Mouse (Mus musculus) bone marrow, adult 2 months (tissue): Measurements from ENCODE around the gene Col6a6. TPM values are rescaled to one million over a fixed set of nuclear protein-coding genes. Genes with fewer than 3 reads are reported as not detected.
"Not testable (repeated sequence)": the region's sequence is repeated elsewhere in the genome, so short reads cannot be mapped to it uniquely, and the experiment has no call there.

Source experiments
- H3K27ac ChIP-seq: fragments of 200-500 bp; 2 replicates; pipeline ENCODE4 v1.5.1; 2012; ENCODE audit warnings: low read depth, mild to moderate bottlenecking, control low read depth, inconsistent platforms, low read length; ENCODE audit not compliant: control insufficient read depth, poor library complexity, insufficient read depth
- H3K4me1 ChIP-seq: fragments of 200-500 bp; 2 replicates; pipeline ENCODE4 v1.6.1; 2011; ENCODE audit warnings: low read length; ENCODE audit not compliant: control insufficient read depth, insufficient read depth
- H3K4me3 ChIP-seq: fragments of 200-500 bp; replicated peaks from 2 replicates; pipeline ENCODE3; 2011; ENCODE audit warnings: mild to moderate bottlenecking, low read depth, low read length, control low read depth; ENCODE audit not compliant: control insufficient read depth
- CTCF ChIP-seq: fragments of 200-500 bp; IDR thresholded peaks from 2 replicates; pipeline ENCODE4 v1.5.1; 2011; ENCODE audit warnings: low read length, control low read depth; ENCODE audit not compliant: control insufficient read depth, insufficient read depth
- POLR2A ChIP-seq: fragments of 200-500 bp; IDR thresholded peaks from 2 replicates; pipeline ENCODE4 v1.6.1; 2011; ENCODE audit warnings: low read depth, mild to moderate bottlenecking, control low read depth, low read length, borderline replicate concordance; ENCODE audit not compliant: control insufficient read depth
- WGBS: fragments of 180-500 bp; shearing (Covaris S2); methylation state at CpG from one replicate; pipeline ENCODE4 v1.1.7; 2018; 5-methylcytosine and 5-hydroxymethylcytosine counted together
- polyA plus RNA-seq: library from polyadenylated mRNA; stranded (reverse); fragments of >200 nt; gene quantifications from 2 replicates; pipeline ENCODE4 v1.2.4, GENCODE M21; 2011; ENCODE audit warnings: low replicate concordance; ENCODE audit not compliant: missing spikeins, insufficient read depth, insufficient read length

Col6a6 gene
- polyA plus RNA-seq, 1 experiment, result not detected

GRCm38 (mm10) chr9:105847261-105847660 lies 19.3 kb upstream of the Col6a6 start:
- TF ChIP-seq POLR2A (no peak), CTCF (no peak)
- no peaks in the 10 kb centered on the region for H3K4me1 ChIP-seq
- WGBS, result 82% methylated on average over 5 of the region's 5 CpGs
- no peak overlapping the region for H3K4me3 ChIP-seq
- H3K27ac ChIP-seq, result no peak overlapping the region

DNA sequence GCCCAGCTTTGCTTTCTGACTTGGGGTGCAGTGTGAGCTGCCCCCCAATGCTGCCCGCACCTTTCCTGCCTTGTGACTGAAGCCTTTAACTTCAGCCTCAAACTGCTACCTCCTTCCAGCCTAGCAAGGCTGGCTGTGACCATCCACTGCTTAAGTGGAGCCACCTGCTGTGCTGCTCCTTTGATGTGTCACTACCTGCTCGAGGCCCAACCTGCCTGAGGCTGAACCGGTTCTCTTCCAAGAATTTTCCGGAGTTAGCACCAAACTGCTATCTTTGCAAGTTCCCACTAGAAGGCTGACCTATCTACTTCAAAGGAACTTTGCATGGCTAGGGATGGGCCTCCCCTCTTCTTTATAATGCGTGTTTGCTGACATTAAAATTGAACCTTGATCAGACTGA lies 13.4 kb upstream of the Col6a6 start:
- H3K27ac ChIP-seq, H3K4me1 ChIP-seq, H3K4me3 ChIP-seq: not testable (repeated sequence)
- WGBS, result 43% methylated on average over 5 of the region's 5 CpGs

DNA sequence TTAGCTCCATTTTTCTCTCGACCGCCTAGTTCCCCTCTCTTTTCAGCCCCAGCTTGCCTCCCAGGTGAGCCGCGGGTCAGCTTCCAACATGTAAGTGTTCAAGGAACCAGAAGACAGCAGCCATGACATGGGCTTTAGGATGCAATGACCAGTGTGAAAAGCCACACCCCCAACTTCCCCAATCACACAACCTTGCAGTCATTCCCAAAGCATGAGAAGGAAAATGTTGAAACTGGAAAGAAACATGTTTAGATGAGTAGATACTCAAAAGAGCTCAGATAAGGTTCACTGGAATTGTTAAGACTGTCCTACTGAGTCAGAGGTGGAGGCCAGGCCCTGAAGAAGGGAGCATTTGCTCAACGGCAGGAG lies 11.2 kb upstream of the Col6a6 start:
- H3K4me3 ChIP-seq, result no peak overlapping the region
- 86% methylated on average over 5 of the region's 5 CpGs for WGBS
- H3K4me1 ChIP-seq, result no peaks in the 10 kb centered on the region
- no peak overlapping the region for H3K27ac ChIP-seq
- no peak for TF ChIP-seq POLR2A
- no peak for TF ChIP-seq CTCF

DNA sequence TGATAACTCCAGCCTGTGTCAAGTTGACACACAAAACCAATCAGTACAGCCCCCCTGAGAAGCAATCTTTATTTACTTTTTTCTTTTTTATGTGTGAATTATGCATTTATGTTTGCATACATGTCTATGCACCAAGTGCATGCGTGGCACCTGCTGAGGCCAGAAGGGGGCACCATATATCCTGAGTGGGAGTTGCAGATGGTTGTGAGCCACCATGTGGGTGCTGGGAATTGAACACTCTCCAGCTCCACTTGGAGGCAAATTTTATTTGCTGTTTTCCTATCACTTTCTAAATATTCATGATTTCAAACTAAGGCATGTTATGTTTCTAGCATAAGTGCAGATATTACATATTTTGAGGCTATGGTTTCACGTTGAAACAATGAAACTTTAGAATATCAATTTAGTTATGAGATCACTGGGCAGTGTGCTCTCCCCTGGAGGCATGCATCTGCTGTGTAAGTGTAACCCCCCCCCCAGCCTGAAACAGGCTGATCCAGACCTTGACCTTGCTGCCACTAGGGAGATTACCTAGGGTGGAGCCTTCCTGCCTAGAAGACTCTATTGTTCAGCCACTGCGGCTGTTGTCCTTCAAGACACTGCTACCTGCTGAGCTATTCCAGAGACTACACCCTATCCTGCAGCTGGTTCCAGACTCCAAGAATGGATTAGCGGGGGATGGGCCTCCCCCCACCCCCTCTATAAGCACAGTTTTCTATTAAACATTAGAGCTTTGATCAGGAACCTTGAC lies 10.6 kb upstream of the Col6a6 start:
- 81% methylated on average over 4 of the region's 4 CpGs for WGBS
- no peak overlapping the region for H3K4me3 ChIP-seq
- no peak overlapping the region for H3K27ac ChIP-seq
- TF ChIP-seq POLR2A, result no peak
- TF ChIP-seq CTCF, result no peak
- H3K4me1 ChIP-seq, result no peaks in the 10 kb centered on the region

- H3K27ac ChIP-seq, result no peak overlapping the region
- 78% methylated on average over 7 of the region's 7 CpGs for WGBS
- no peak overlapping the region for H3K4me3 ChIP-seq
- no peak for TF ChIP-seq POLR2A
- no peak for TF ChIP-seq CTCF
- no peaks in the 10 kb centered on the region for H3K4me1 ChIP-seq
Observed at GRCm38 (mm10) chr9:105835587-105835986, 7.6 kb upstream of the Col6a6 start.

GRCm38 (mm10) chr9:105834799-105835198 lies 6.8 kb upstream of the Col6a6 start:
- Histone ChIP-seq H3K27ac (no peak overlapping the region), H3K4me3 (no peak overlapping the region), H3K4me1 (no peaks in the 10 kb centered on the region)
- WGBS, result 51% methylated on average over 4 of the region's 4 CpGs
- TF ChIP-seq POLR2A, result no peak
- no peak for TF ChIP-seq CTCF

GRCm38 (mm10) chr9:105831291-105831690 lies 3.3 kb upstream of the Col6a6 start:
- H3K4me1 ChIP-seq, result no peaks in the 10 kb centered on the region; the same call in 1 of the 2 replicates
- 65% methylated on average over 9 of the region's 9 CpGs for WGBS
- TF ChIP-seq POLR2A, result no peak
- no peak for TF ChIP-seq CTCF
- H3K27ac ChIP-seq, result no peak overlapping the region
- no peak overlapping the region for H3K4me3 ChIP-seq

- Histone ChIP-seq H3K4me1 (no peaks in the 10 kb centered on the region; the same call in 1 of the 2 replicates), H3K4me3 (no peak overlapping the region), H3K27ac (no peak overlapping the region)
- WGBS, result 56% methylated on average over 8 of the region's 8 CpGs
- TF ChIP-seq POLR2A (no peak), CTCF (no peak)
Observed at GRCm38 (mm10) chr9:105827076-105827647, 798 bp downstream of the Col6a6 start.

DNA sequence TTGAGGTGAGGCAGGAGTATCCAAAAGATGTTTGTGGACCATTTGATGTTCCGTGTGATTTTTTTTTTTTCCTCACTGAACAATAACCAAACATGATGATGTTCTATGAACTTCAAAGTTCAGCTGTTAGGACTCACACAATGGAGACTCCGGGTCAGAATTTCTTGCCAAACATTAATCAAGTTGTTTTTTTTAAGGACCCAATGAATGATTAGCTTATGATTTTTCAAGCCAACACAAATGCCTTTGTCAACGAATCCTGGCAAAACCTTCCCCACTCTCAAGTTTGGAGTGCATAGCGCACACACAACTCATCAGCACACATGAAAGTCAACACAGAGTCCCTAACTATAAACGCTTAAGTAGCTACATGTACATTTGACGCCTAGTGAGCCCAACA lies 7.2 kb downstream of the Col6a6 start:
- no peak for TF ChIP-seq POLR2A
- TF ChIP-seq CTCF, result no peak
- 82% methylated on average over 6 of the region's 6 CpGs for WGBS
- Histone ChIP-seq H3K27ac (no peak overlapping the region), H3K4me1 (no peaks in the 10 kb centered on the region), H3K4me3 (no peak overlapping the region)
